Mouse (Mus musculus): ENCODE results near the gene Sdk1. TPM values are rescaled to one million over a fixed set of nuclear protein-coding genes. Genes with fewer than 3 reads are reported as not detected.
A peak's percentile ranks its signal among the peaks of the same experiment; 100 is the strongest.
"Not testable (repeated sequence)": the region's sequence is repeated elsewhere in the genome, so short reads cannot be mapped to it uniquely, and the experiment has no call there.

The Sdk1 gene
- total RNA-seq, 2 experiments from 2014 or later: 14.2 to 14.3 TPM

DNA sequence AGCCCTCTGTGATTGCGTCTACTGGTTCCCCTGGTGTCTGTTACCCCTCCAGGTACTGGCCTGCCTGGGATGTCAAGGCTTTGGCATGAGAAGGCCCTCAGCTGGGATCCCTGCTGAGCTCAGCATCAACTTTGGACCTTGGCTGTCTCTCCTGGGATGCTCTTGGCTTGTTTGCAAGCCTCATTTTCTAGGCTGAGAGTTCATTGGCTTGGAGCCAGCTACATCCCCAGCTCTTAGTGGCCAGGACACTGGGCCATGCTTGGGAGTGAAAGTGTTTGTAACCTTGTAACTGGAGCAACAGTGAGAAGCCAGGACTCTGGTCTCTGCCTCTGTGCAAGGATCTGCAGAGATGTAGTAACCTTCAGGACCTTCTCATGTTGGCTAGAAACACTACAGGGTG, 333.0 kb downstream of the Sdk1 start:
- intact Hi-C loops (cut with DNase I): no loop called here
- DNase-seq (ENCODE audit: low spot score in 2 of 2): peak in 1 of 2 experiments; percentile 8

DNA sequence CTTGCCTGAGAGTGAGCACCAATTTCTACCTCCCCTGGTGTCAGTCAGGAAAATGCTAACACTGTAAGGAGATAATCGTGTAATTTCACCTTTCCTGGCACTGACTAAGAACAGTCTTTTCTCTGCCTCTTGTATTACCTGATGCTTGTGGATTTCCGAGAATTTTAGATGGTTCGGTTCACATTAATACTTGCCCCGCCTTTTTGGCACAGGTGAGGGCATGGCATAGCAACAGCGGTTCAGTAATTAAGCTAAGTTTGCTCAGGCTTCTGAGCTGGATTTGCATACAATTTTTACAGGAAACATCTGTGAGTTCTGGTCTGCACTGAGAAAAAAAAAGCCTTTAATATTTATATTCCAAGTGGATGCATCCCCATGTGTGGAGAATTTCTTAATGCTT, 350.0 kb downstream of the Sdk1 start:
- no peak for DNase-seq (ENCODE audit: low spot score in 2 of 2)
- intact Hi-C loops (cut with DNase I): no loop called here

DNA sequence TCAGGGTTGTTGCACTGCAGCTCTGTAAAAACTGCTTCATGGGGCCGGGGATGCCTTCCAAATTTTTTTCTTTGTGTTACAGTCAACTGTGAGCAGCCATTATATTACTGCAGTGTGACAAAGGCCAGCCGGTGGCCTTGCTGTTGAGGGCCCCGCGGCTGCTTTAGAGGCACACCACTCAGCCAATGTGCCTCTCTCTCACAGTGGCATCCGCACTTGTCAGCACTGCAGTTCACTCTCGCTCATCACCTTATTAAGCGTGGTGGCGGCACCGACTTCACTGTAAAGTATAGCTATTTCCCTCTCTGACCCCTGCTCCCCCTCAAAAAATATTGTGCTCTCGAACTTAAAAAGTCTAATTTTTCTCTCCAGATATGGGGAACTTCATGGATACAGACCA, 371.4 kb downstream of the Sdk1 start:
- no peak for DNase-seq (ENCODE audit: low spot score in 2 of 2)
- intact Hi-C loops (cut with DNase I): no loop called here

DNA sequence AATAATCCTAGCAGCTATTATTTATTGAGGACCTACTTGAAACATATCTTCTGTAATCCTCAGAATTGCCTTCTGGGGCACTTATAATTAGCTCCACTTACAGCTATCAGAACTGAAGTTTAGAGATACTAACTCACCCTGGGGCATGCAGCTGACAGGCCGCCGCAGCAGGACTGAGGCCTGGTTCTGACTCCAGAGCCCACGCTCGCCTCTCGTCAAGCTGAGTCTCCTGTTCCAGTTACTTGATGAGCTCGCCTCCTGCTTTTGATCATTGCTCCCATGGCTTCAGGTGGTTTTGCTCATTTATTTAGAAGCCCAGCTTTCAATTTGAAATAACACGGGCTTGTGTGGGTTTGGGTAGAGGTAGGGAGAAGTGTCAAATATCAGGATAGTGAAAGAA, 374.5 kb downstream of the Sdk1 start:
- intact Hi-C loops (cut with DNase I): no loop called here
- DNase-seq (ENCODE audit: low spot score in 2 of 2): no peak

DNA sequence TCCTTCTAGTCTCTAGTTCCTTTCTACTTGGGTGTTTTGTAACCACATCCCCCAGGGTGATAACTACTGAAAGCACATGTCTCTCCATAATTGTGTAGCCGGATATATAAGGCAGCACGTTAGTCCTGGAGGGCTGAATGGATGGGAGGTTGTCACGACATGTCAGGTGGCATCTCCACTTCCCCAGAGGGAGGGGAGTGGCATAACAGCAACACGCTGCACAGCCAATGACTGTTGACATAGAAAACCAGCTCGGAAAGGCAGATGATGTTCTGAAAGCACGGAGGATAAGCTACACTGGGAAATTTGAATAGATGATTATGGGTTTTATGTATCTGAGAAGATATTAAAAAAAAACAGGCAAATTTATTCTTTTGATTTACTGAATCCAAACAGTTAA, 376.4 kb downstream of the Sdk1 start:
- intact Hi-C loops (cut with DNase I): no loop called here
- DNase-seq (ENCODE audit: low spot score in 2 of 2): no peak

DNA sequence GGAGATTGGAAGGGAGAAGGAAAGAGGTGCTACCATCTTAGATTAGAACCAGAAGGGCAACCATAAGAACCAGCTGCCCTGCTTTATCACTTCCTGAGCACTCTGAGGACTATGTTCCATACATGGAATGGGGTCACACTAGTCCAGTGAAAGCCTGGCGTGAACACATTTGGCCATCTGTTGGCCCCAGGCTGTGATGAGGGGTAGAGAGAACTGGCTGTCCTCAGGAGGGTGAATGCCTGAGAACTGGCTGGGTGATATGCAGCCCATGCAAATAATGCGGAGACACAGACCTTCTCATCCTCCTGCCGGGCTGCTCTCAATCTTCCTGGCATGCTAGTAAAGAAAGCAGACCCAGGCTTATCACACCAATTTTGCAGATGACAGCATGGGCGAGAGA, 384.1 kb downstream of the Sdk1 start:
- DNase-seq (ENCODE audit: low spot score in 2 of 2): no peak
- intact Hi-C loops (cut with DNase I): no loop called here

DNA sequence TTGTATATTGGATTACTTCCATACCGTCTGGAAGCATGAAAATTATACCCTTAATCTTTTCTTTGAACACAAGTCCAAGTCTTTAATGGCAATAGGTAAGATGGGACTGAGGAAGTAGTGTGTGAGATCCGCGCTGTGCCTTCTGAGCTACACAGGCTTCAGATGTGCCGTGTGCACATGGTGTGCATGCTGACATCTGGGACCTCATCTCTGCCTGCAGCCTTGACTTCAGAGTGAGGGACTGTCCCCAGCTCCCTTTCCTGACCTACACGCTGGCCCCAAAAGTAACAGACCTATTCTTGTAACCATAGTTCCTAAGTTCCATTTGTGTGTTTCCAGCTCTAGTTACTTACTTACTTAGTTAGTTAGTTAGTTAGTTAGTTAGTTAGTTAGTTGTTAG, 390.4 kb downstream of the Sdk1 start:
- intact Hi-C loops (cut with DNase I): no loop called here
- no peak for DNase-seq (ENCODE audit: low spot score in 2 of 2)

DNA sequence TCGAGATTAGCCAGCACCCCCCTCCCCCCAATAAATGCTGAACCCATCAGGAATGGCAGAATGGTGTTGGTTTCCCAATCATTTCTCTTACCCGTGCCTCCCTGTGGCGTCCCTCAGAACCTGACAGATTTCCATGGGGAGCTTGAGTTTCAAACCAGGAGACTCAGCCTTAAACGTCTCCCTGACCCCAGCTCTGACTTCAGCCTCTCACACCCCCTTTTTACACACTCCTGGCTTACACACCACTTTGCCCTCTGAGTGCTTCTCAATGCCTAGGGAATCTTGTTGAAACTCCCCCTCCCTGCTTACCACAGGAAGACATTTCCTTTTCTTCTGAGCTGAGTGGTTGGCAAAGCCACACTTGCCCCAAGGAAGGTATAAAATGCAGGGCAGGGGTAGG, 392.0 kb downstream of the Sdk1 start:
- no peak for DNase-seq (ENCODE audit: low spot score in 2 of 2)
- intact Hi-C loops (cut with DNase I): no loop called here

DNA sequence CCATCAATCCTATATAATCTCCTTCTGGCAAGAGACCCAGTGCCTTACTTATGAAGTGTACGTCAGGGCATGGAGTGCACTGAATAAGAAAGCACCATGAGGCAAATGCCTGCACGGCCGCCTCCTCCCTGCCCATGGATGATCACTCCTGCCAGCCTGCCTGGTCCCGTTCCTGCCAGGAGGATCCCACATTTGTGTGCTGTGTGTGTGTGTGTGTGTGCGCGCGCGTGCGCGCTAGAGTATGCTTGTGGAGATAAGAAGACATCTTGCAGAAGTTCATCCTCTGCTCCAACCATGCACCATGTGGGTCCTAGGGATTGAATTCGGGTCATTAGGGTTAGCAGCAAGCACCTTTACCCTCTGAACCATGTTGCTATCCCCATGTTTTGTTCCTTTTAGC, 395.1 kb downstream of the Sdk1 start:
- DNase-seq (ENCODE audit: low spot score in 2 of 2): peak in 1 of 2 experiments; percentile 14
- intact Hi-C loops (cut with DNase I): no loop called here

DNA sequence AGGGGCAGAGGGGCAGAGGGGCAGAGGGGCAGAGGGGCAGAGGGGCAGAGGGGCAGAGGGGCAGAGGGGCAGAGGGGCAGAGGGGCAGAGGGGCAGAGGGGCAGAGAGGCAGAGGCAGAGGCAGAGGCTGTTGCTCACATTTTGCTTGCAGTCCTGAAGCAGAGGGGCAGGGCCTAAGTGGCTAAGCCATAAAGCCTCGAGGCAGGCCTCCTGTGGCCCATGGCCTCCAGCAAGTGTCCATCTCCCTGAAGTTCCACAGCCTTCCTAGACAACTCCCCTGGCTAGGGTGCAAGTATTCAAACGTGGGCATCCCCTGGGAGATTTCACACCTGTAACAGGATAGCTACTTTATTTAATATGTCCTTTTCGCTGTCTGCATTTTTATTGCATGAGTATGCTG, 395.8 kb downstream of the Sdk1 start:
- DNase-seq (ENCODE audit: low spot score in 2 of 2); intact Hi-C loops (cut with DNase I): not testable (repeated sequence)

DNA sequence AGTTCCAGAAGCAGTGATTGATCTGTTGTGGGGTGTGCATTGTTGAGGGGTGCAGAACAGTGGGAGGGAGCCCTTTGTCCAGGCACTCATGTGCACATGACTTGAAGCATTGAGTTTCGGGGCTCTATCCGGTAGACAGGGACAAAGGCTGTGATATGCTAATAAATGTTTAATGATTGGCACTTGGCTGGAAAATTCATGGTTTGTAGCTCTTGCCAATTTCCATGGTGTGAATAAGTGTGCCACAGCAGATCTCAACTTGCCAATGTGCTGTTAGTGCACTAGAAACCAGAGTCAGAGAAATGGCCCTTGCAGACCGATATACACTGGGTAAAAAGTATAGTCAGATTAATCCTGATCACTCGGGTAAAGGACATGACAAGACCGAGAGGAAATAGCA, 404.4 kb downstream of the Sdk1 start:
- intact Hi-C loops (cut with DNase I): no loop called here

DNA sequence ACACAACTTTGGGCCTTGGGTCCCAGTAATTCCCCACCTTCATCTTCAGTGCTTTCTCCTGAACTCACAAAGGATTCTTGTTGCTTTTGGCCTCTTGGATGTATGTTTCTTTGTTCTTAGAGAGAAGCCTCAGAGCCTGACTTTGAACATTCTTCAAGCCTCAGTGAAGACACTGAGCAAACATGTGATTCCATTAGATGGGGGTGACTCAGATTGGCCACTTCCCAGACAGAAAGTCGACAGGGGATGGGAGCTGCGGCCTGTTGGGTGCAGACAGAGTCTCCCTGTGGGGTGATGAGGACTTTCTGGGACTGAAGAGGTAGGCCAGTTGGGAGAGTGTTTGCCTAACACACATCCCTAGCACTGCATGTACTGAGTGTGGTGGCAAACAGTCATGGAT, 405.3 kb downstream of the Sdk1 start:
- intact Hi-C loops (cut with DNase I): no loop called here

More for the DNA sequence above, 404.4 kb downstream of the Sdk1 start:
- DNase-seq (ENCODE audit: low spot score in 2 of 2): no peak

DNA sequence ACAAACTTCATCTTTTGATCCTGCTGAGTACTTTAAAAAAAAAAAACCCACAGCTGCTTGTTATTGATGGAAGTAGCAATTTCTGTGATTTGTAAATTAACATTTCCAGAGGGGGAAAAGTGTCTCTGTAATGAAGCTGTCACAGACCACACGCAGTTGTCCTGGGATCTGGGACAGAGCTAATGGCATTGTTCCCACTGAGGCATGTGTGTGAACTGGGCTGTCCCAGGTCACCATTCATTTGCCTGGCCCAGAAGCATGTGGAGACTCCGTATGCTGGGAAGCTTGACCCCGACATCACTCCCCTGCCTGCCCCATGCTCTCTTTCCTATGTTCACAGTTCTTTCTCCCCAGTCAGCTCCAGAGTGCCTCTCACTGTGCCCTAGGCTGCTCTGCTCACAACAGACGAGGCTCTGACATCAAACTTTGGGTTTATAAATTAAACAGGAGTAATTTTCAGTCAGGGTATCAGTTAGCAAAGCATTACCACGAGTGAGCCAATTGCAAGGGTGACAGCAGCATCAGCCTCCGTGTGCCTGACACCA, 408.6 kb downstream of the Sdk1 start:
- intact Hi-C loops (cut with DNase I): no loop called here
- no peak for DNase-seq (ENCODE audit: low spot score in 2 of 2)

More for the DNA sequence above, 405.3 kb downstream of the Sdk1 start:
- no peak for DNase-seq (ENCODE audit: low spot score in 2 of 2)

DNA sequence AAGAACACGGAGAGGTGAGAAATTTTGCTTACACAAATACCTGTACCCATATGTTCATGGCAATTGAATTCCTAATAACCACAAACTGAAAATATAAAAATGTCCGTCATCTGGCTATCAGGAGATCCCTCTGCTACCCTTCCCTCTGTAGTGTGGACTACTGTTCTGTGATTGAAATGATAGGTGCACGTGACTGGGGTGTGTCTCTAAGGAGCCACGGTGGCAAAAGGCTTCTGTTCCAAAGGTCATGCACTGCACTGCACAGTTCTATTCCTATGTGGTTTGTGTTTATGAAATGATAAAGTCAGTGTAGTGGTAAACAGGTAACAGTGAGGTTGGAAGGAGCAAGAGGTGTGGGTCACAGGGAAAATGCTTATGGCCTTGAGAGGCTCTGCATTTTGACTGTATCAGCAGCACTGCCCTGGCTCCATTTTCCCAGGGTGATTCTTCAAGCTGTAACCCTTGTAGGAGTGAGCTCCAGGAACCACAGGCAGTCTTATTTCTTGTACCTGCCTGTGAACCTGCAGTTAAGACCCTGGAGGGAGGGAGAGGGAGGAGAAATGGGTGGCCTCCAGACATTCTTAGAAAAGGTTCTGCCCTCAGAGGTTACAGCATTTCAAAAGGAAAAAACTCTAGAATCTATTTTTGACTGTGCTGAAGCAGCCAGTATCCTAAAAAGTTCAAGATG, 410.5 kb downstream of the Sdk1 start:
- DNase-seq (ENCODE audit: low spot score in 2 of 2): no peak
- intact Hi-C loops (cut with DNase I): no loop called here

DNA sequence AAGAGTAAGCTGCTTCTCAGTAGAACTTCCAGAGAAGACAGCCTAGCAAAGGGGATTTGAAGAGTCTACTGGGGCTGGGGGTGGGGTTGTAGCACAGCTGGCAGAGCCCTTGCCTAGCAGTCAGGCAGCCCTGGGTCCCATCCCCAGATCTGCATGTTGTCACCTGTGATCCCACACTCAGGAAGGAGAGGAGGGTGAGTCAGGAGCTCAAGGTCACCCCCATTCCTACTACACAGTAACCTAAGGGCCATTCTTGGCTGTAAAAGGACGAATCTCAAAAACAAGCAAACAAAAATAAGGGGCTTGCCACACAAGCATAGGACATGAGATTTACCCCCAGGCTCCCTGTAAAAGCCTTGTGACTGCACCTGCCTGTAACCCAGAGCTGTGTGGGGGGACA, 435.1 kb downstream of the Sdk1 start:
- intact Hi-C loops (cut with DNase I): no loop called here
- no peak for DNase-seq (ENCODE audit: low spot score in 2 of 2)

DNA sequence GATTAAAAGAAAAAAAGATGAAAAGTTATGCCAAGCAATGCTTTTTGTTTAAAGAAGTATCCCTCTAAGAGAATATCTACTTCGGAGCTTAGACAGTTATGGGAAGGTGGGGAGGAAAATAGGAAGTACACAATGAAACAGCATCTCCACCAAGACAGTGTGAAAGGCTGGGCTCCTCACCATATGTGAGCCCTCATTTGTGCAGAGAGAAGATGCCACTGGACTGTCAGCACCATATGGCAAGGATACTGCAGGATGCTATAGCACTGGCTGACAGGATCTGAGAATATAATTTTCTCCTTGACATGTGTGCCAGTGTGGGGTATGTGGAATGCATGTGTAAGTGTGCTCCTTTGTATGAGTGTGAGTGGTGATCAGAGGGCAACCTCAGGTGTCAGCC, 435.7 kb downstream of the Sdk1 start:
- DNase-seq (ENCODE audit: low spot score in 2 of 2): peak; percentile 11 to 60
- intact Hi-C loops (cut with DNase I): no loop called here

DNA sequence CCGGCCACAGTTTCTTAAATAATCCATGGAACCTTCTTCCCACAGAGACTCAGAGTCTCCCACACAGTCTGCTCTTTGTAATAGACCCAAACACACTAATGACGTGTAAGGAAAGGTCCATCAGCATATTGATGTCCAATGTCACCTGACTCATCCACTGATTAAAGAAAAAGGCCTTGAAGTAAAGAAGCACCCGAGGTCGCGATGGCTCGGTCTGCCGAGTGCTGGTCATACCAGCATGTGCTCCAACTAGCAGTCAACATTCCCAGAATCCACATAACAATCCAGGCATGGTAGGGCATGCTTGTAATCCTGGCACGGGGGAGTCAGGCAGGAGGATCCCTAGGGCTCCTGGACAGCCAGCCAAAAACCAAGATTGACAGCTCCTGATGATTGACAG, 436.6 kb downstream of the Sdk1 start:
- intact Hi-C loops (cut with DNase I): no loop called here
- no peak for DNase-seq (ENCODE audit: low spot score in 2 of 2)

DNA sequence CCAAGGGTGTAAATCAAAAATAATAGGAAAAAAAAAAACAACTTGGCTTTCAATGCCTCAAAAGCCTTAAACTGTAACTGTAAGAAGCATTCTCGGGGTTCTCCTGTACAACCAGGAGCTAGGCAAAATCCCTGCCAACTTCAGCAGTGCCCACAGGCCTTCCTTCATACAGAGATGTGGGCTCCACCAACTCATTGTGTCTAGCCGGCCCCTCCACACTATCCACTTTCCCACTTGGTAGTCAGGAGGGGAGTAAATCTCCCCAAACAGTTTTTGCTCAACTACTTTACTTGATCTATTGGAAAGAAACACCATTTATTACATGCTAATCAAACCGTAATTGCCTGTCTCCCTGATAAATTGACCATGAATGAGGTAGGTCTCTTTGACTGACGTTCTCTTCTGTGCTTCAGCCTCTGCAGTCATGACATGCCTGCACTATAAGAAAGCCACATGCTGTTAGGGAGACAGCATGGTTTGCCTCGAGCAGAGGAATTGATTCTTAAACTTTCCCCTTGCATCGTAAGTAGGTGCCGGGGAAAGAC, 445.7 kb downstream of the Sdk1 start:
- DNase-seq (ENCODE audit: low spot score in 2 of 2): no peak
- intact Hi-C loops (cut with DNase I): no loop called here

DNA sequence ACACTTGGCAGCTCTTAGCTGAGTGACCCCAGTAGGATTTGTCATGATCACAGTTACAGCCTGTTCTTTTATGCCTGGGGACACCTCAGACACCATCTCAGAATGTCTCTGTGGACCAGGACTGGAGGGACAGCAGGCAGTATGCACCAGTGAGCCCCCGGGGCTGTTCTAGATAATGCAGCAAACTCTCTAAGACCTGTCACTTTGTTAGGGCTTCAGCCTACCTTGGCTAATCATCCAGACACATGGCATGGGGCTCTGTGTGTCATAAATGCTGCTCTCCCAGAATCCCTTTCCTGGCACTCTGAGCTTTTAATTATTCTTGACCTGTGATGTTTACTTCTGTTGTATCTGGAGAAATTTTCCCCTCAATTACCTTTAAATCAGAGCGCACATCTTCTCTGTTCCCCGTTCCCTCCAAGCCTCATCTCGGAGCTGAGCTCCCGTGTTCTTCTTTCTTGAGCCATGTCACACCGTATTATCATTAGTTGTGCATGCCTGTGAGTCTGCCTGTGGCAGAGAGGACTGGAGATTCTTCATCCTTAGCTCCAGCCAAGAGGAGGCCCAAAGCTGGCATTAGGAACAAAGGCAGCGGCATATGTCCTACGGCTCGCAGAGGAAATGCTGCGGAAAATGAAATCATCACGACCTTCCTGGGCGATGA, 448.3 kb downstream of the Sdk1 start:
- intact Hi-C loops (cut with DNase I): no loop called here

DNA sequence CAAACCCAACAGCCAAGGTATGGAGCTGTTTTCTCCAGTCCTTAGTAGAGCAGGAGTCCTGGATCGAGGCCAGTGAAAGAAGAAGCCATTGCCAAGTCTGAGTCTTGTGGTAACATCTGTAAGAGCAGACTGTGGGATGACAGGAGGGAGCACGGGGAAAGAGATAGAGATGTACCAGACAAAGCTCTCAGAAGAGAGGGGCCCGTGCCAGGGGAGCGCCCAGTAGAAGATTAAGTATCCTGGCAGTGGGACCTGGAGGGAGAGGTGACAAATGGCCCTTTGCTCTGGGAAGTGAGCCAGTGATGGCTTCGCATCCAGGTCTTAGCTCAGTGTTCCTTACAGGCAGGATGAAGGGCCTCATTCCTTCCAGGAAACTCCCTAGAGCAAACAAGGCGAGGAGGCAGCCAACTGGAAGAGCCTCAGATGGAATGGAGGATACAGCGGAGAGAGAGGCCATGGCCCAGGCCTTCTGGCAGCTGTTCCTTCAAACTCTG, 450.2 kb downstream of the Sdk1 start:
- intact Hi-C loops (cut with DNase I): no loop called here
- DNase-seq (ENCODE audit: low spot score in 2 of 2): peak in 1 of 2 experiments; percentile 3

More for the DNA sequence above, 448.3 kb downstream of the Sdk1 start:
- DNase-seq (ENCODE audit: low spot score in 2 of 2): no peak

DNA sequence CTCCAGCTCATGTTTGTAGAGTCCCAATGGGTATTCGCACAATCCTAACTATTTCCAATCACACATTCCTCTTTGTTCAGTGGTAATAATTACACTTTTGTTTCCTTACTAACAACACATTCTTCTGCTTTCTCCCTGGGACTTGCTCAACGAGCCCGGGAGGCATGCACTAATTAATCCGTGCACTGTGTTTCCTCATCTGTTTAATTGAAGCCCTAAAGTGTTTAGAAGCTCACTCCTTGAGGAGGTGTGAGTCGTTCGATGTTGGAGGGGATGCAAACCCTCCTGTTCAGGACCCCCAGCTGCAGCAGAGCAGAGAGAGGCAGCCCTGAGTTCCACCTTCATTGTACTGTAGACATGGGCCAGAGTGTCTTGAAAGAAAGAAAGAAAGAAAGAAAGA, 452.4 kb downstream of the Sdk1 start:
- DNase-seq (ENCODE audit: low spot score in 2 of 2): no peak
- intact Hi-C loops (cut with DNase I): no loop called here

Data from left cerebral cortex, postnatal 25 days (tissue).